Mouse (Mus musculus): ENCODE results near the gene Htt.
"Not testable (repeated sequence)": the region's sequence is repeated elsewhere in the genome, so short reads cannot be mapped to it uniquely, and the experiment has no call there.

The Htt gene

GRCm38 (mm10) chr5:34880307-34880706 is 118.8 kb downstream of the Htt start:
- in situ Hi-C loops (cut with MboI; ENCODE audit: low pct_unique_long_range_greater_than_20kb in 1 of 2, low sequenced_read_pairs in 2 of 2, unreplicated experiment in 1 of 2), result not testable (repeated sequence)

- in situ Hi-C loops (cut with MboI; ENCODE audit: low pct_unique_long_range_greater_than_20kb in 1 of 2, low sequenced_read_pairs in 2 of 2, unreplicated experiment in 1 of 2), result no loop called here
Observed at GRCm38 (mm10) chr5:34881023-34881422, 119.5 kb downstream of the Htt start.

DNA sequence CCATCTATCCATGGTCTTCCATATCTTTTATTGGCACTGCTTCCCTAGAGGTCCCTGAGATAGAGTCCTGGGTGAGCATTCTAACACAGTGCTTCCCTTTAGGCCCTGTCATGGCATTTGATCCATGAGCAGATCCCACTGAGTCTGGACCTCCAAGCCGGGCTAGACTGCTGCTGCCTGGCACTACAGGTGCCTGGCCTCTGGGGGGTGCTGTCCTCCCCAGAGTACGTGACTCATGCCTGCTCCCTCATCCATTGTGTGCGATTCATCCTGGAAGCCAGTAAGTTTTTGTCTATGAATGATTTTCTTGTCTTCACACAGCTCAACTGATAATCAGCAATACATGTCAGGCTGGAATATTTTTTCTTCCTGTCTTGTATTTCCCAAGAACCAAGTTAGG is 123.7 kb downstream of the Htt start:
- in situ Hi-C loops (cut with MboI; ENCODE audit: low pct_unique_long_range_greater_than_20kb in 1 of 2, low sequenced_read_pairs in 2 of 2, unreplicated experiment in 1 of 2), result no loop called here

DNA sequence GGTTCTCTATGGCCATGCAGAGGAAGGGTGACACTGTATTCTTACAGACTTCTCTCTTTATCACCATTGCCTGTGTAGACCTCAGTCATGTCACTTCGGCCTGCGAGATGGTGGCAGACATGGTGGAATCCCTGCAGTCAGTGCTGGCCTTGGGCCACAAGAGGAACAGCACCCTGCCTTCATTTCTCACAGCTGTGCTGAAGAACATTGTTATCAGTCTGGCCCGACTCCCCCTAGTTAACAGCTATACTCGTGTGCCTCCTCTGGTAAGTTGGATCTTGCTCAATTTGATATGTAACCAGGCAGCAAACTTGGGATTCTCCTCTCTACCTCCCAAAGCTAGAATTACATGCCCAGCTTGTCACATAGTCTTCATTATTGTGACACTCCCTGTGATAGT is 127.7 kb downstream of the Htt start:
- in situ Hi-C loops (cut with MboI; ENCODE audit: low pct_unique_long_range_greater_than_20kb in 1 of 2, low sequenced_read_pairs in 2 of 2, unreplicated experiment in 1 of 2), result no loop called here

DNA sequence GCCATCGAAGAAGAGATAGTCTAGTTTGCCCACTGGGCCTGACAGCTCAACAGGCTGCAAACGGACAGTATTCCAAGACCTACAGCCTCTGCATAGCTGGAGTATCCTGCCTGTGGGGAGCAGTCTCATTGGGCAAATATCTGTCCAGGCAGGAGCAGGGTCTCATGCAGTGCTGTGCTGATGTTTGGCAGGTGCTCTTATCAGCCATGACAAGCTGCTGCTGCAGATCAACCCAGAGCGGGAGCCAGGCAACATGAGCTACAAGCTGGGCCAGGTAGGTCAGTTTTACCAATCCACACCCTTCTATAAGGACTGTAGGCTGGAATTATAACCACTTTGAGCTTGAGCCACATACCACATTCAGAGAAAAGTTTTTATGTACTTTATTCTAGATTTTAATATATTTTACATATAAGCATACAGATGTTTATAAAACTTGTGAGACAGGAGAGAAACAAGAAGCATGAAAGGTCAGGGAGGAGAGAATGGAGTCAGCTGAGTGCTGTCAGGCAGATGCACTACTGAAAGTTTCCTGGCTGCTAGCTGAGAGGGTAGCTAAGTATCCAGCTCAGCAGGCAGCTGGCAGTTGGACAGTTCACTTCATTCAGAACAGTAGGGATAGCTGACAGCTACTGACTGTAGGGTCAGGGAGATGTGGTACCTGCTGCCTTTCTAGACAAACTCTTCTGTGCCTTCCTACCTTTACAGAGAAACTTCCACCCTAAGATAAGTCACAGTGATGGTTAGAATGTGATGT is 135.3 kb downstream of the Htt start:
- in situ Hi-C loops (cut with MboI; ENCODE audit: low pct_unique_long_range_greater_than_20kb in 1 of 2, low sequenced_read_pairs in 2 of 2, unreplicated experiment in 1 of 2), result no loop called here

DNA sequence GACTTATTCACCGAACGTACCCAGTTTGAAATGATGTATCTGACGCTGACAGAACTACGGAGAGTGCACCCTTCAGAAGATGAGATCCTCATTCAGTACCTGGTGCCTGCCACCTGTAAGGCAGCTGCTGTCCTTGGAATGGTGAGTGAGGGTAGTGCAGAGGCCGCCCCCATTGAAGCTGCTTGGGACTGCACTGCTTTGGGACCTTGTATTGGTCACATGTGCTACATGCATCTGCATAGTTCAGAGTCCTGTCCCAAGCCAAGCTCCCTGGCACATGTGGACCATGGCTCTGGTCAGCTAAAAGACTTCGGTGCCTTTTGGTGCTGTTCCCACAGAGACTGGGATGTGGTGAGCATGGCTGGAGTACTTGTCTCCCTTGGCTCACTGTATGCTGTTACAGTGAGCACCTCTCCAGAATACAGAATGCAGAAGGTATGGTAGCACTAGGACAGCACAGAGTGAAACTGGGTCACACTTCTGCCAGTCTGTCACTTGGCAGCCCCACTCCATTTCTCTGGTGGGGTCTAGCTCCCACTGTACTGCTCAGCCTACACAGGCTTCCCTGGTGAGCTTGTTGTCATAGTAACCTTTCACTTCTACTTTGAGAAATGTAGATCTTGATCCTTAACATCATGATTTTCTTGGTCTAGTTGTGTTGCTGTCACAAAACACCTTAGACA is 138.4 kb downstream of the Htt start:
- in situ Hi-C loops (cut with MboI; ENCODE audit: low pct_unique_long_range_greater_than_20kb in 1 of 2, low sequenced_read_pairs in 2 of 2, unreplicated experiment in 1 of 2), result no loop called here

DNA sequence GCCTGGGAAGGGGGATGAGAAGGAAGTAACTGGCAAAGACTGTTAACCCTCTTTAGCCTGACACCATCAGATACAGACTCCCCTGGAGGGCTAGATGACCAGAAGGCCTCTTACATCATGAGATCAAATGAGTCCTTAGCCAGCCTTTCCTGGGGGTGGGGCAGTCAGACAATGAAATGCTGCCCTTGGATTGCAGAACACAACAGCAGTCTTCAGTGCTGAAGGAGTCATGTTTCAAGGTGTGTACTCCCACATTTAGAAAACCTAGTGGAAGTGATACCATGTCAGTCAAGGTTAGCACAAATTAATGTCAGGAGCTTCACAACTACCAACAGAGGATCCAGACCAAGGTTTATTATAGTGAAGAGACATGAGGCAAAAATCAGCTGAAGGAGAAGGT is 140.8 kb downstream of the Htt start:
- in situ Hi-C loops (cut with MboI; ENCODE audit: low pct_unique_long_range_greater_than_20kb in 1 of 2, low sequenced_read_pairs in 2 of 2, unreplicated experiment in 1 of 2), result no loop called here

- in situ Hi-C loops (cut with MboI; ENCODE audit: low pct_unique_long_range_greater_than_20kb in 1 of 2, low sequenced_read_pairs in 2 of 2, unreplicated experiment in 1 of 2), result no loop called here
Observed at GRCm38 (mm10) chr5:34902811-34903385, 141.4 kb downstream of the Htt start.

- in situ Hi-C loops (cut with MboI; ENCODE audit: low pct_unique_long_range_greater_than_20kb in 1 of 2, low sequenced_read_pairs in 2 of 2, unreplicated experiment in 1 of 2), result no loop called here
Observed at GRCm38 (mm10) chr5:34904412-34904811, 142.9 kb downstream of the Htt start.

DNA sequence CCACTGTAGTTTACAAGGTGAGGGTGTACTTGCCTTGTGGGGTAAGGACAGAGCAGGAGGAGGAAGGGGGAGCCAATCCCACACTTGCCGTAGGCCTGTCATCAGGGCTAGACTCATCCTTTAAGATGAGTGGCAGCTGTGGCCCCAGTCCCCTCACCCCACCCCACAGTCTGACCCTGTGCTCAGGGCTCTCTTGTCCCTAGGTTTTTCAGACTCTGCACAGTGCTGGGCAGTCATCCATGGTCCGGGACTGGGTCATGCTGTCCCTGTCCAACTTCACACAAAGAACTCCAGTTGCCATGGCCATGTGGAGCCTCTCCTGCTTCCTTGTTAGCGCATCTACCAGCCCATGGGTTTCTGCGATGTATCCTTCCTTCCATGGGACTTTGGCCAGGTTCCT is 145.7 kb downstream of the Htt start:
- in situ Hi-C loops (cut with MboI; ENCODE audit: low pct_unique_long_range_greater_than_20kb in 1 of 2, low sequenced_read_pairs in 2 of 2, unreplicated experiment in 1 of 2), result no loop called here

DNA sequence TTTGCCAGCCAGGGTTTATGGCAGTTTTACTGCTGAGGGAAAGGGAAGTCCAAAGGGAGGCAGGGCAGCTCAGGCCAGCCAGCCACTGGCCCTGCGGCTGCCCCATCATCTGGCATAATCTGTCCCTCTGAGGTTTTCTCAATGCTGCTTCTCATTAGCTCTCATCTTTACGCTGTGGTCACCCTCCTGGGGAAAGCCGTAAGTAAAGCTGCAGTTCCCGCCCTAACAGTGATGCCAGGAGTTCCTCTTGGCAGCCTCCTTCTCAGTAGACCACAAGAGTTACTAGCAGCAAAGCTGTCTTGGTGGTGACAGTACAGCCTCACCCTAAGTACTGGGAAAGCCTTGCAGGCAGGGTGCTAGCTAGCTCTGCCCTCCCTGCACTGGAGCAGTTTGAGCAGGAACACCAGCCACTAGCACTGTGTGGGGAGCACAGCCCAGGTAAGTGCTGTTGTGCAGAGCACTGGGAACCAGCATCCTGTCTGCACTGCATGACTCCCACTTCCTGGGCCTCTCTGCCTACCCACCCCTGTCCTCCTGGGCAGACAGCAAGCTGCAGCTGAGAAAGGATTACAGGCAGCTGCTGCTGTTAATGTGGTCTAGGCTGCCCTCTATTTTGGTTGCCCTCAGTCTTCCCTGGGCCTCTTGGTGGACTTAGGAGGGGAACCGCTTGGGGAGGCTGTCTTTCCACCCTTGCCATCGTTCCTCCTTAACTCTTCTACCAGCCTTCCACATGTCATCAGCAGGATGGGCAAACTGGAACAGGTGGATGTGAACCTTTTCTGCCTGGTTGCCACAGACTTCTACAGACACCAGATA is 146.6 kb downstream of the Htt start, which contains the start of gene Msantd1:
Msantd1 (plus strand) TSS at position 103 of the 816 bp plus-strand sequence.
- in situ Hi-C loops (cut with MboI; ENCODE audit: low pct_unique_long_range_greater_than_20kb in 1 of 2, low sequenced_read_pairs in 2 of 2, unreplicated experiment in 1 of 2), result no loop called here

GRCm38 (mm10) chr5:34908726-34909633 is 147.4 kb downstream of the Htt start:
- in situ Hi-C loops (cut with MboI; ENCODE audit: low pct_unique_long_range_greater_than_20kb in 1 of 2, low sequenced_read_pairs in 2 of 2, unreplicated experiment in 1 of 2), result no loop called here

DNA sequence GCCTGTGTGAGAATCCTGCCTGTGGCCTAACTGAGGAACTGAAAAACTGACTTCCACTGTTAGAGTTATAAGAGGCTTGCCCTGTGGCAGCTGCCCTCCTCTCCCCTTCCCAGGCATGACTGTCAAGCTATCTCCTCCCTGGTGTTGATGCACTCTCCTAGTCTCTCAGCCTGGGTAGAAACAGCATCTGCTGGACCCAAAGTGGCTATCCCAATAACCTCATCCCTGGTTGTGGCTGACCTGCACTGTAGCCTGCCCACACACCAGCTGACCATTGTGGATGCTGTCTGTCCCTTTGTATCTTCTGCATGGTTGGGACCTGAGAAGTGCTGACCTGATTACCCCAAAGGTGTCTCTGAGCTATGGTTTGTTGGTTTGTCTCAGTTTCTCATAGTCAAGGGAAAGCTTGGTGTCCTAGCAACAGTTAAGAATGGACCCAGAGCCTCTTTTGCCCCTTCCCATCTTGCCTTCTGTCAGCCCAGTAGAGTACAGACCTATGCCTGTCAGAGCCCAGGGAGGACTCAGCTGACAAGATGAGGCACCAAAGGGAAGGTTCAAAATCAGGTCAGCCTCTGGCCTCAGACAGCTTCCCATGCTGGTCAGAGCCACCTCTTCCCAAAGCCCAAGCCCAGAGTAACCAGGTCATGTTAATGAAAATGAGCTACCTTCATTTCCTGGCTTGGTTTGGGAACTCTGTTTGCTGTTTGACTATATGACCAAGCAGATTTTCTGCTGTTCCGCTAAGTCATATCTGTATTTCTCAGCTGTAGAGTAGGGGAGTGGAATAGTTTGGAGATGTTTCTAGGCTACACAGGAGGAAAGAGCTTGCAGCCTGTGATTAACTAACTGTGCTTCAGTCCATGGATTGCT is 148.3 kb downstream of the Htt start:
- in situ Hi-C loops (cut with MboI; ENCODE audit: low pct_unique_long_range_greater_than_20kb in 1 of 2, low sequenced_read_pairs in 2 of 2, unreplicated experiment in 1 of 2), result no loop called here

DNA sequence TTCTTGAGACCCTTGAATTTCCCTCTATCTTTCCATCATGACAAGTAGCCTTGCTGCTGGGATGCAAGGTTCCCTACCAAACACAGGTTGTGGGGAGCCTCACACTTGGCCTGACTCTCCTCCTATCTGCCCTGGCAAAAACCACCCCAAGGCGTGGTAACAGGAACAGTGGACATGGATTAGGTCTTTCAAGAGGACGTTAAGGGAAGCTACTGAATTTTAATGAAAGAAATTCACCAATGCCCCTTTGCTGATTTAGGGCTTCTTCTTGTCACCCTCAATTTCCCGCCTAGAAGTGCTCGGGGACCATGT is 148.9 kb downstream of the Htt start:
- in situ Hi-C loops (cut with MboI; ENCODE audit: low pct_unique_long_range_greater_than_20kb in 1 of 2, low sequenced_read_pairs in 2 of 2, unreplicated experiment in 1 of 2), result no loop called here

DNA sequence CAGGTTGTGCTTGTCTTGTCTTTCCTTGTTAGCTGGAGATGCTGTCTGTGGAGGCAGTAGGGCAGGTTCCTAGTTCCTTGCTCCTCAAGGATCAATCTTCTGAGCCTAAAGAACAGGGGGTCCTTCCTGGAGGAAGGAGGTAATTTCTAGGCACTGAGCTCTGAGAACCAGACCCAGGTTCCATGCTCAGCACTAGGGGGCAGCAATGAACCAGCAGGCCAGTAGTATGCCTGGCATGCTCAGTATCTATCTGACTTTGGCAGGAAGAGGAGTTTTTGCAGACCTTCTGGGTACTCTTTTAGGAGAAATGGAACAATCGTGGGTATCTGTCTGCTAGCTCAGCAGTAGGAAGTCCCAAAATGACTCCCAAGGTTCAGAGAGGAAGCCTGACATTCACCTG is 154.3 kb downstream of the Htt start:
- in situ Hi-C loops (cut with MboI; ENCODE audit: low pct_unique_long_range_greater_than_20kb in 1 of 2, low sequenced_read_pairs in 2 of 2, unreplicated experiment in 1 of 2), result no loop called here

- in situ Hi-C loops (cut with MboI; ENCODE audit: low pct_unique_long_range_greater_than_20kb in 1 of 2, low sequenced_read_pairs in 2 of 2, unreplicated experiment in 1 of 2), result no loop called here
Observed at GRCm38 (mm10) chr5:34917234-34917655, 155.7 kb downstream of the Htt start.

DNA sequence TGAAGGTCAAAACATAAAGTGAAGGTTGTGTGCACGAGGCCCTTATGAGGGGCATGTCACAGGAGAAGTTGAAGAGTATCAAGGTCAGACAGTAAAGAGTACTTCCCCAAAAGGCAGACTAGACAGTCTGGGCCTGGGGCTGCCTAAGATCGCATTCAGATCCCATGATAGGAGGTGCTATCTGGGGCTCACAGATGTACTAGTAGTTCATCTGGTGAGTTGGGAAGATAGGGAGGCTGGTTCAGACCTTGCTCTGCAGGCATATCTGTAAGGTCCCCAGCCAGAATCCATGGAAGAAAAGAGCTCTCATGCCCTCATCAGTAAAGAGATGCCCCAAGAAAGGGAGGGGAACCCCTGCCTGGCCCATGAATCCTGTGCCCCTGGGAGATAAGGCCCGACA is 157.2 kb downstream of the Htt start:
- in situ Hi-C loops (cut with MboI; ENCODE audit: low pct_unique_long_range_greater_than_20kb in 1 of 2, low sequenced_read_pairs in 2 of 2, unreplicated experiment in 1 of 2), result no loop called here
